Mouse (Mus musculus) spleen, postnatal 10 days (tissue): ENCODE results near the gene Carmil2.

Source experiments
- DNase-seq, 2 experiments: peaks; one replicate each; pipeline ENCODE4 v3.0.0; 2021 to 2022; ENCODE audit warnings: low spot score in 2 of 2

Gene Carmil2

DNA sequence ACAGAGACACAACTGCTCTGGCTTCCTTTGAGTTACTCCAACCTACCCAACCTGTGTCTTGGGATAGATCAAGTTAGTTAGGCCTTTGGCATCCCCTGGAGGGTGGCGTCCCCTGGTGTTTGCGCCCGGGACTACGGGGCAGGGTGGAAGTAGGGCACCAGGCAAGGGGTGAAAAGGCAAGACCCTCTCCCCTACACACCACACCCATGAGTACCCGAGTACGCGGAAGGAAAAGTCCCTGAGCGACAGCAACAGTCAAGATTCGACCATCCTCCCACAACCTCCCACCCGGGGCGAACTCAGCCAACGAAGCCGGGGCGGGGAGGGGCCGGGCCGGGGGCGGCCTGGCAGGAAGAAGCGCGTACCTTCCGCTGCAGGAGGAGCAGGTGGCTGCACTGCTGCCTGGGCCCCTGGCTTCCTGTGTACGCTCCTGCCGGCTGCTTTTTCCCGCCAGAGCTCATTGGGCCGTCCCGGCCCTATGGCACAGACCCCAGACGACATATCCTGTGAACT lies at the start of gene Carmil2:
Gene Carmil2, plus strand, starts transcription at position 479 of the 513 bp plus-strand sequence.
- peak; percentile 80 to 90 for DNase-seq

GRCm38 (mm10) chr8:105636963-105637510 lies 49.0 kb upstream of the Carmil2 start, which contains the start of gene Agrp:
Agrp (minus strand) TSS chr8:105637393.
- DNase-seq: peak; percentile 71 to 79

DNA sequence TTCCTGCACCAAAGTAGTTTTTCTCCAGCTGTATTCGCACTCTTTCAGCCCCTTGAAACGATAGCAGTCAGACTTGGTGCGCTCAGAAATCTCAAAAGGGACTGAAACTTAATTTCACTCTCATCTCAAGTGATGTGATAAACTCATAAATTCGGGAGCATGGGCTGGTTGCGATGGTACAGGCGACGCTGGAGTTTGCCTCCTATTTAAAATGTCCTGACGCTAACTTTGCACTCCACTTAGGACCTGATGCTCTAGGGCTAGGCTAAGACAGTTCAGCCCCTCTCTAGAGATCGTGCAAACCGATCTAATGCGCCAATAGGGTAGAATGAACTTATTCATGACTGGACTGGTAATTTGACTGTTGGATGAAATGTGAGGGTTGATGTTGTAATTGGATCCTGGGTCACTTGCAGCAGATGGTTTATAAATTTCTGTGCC lies 48.5 kb upstream of the Carmil2 start:
- peak in 1 of 2 experiments; percentile 42 for DNase-seq

DNA sequence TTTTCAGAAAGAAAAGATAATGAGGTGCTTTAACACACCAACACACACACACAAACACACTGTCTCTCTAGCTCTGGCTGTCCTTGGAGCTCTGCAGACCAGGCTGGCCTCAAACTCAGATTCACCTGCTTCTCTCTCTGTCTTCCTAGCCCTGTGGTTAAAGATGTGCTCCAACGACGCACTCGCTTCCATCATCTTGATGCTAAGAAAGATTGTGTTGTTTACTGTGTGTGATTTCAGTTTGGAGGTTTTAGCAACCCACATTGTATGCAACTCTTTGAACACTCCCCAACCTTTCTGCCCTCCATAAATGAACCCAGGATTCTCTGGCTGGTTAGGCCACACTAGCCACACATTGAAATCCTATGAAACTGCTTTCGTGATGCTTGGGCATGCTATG lies 47.6 kb upstream of the Carmil2 start:
- no peak for DNase-seq

- no peak for DNase-seq
These were observed 46.2 kb upstream of the Carmil2 start for GRCm38 (mm10) chr8:105639835-105640234.

- DNase-seq: no peak
These were observed 45.6 kb upstream of the Carmil2 start for GRCm38 (mm10) chr8:105640511-105640910.

- no peak for DNase-seq
These were observed 40.9 kb upstream of the Carmil2 start for GRCm38 (mm10) chr8:105645205-105645604.

GRCm38 (mm10) chr8:105648929-105649328 lies 37.1 kb upstream of the Carmil2 start:
- no peak for DNase-seq

GRCm38 (mm10) chr8:105657641-105658040 lies 28.4 kb upstream of the Carmil2 start:
- DNase-seq: no peak

DNA sequence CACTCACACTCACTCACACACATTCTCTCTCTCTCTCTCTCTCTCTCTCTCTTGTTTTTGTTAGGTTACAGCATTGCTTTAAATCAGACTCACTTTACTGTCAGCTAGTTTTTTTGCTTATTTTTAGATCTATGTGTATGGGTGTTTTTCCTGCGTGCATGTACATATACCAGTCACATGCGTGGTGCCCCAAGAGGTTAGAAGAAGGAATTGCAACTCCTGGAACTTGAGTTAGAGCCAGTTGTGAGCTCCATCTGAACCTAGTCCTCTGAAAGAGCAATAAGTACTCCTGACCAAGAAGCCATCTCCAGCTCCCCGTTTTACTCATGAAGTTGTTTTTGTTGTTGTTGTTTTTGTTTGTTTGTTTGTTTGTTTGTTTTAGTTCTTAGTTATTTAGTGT lies 24.9 kb upstream of the Carmil2 start:
- peak in 1 of 2 experiments; percentile 41 for DNase-seq

DNA sequence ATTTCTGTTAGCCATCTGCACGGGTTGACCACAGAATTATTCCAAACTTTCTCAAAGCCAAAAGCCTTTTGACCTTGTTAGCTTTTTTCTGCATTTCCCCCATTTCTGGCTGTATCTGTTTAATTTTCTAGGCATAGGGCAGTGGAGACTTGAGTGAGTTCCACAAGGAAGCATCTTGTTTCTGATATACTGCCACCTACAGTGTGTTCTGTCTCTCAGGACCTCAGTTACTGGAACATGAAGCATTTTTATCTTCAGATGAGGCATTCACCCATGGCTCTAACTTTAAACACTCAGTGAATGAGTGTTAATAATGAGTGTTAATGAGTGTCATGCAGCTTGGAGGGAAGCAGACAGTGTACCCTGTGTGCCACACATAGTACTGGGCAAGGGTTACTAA lies 8.2 kb upstream of the Carmil2 start:
- no peak for DNase-seq

GRCm38 (mm10) chr8:105685325-105685724 lies 749 bp upstream of the Carmil2 start:
- no peak for DNase-seq

DNA sequence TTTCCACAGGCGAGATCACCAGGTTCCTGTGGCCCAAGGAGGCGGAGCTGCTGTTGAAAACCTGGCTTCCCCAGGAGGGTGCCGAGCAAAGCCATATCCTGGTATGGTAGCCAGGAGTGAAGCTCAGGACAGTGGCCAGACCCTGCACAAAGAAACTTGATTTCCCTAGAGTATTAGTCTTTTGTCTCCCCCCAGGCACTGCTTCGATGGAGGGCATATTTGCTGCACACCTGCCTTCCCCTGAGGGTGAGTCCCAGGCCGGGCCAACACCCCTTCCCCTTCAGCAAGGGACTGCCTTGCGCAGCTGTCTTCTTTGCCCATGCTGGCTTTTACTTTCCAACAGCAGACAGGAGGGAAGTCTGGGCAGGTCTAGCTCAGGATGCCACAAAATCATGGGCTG lies 477 bp downstream of the Carmil2 start:
- DNase-seq: peak in 1 of 2 experiments; percentile 23

DNA sequence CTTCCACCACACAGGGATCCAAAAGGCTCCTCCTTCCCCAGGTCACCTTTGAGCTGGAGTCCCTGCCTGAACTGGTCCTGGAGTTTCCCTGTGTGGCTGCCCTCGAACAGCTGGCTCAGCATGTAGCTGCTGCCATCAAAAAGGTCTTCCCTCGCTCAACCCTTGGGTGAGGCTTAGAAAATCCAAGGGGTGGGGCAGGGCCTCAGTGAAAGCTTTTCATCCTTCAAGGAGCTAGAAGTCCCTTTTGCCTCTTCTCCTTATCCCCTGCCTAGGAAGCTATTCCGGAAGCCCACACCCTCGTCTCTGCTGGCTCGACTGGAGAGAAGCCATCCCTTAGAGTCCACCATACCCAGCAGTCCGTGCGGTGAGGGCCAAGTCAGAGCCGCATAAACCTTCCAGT lies 1.4 kb downstream of the Carmil2 start:
- peak in 1 of 2 experiments; percentile 5 for DNase-seq

DNA sequence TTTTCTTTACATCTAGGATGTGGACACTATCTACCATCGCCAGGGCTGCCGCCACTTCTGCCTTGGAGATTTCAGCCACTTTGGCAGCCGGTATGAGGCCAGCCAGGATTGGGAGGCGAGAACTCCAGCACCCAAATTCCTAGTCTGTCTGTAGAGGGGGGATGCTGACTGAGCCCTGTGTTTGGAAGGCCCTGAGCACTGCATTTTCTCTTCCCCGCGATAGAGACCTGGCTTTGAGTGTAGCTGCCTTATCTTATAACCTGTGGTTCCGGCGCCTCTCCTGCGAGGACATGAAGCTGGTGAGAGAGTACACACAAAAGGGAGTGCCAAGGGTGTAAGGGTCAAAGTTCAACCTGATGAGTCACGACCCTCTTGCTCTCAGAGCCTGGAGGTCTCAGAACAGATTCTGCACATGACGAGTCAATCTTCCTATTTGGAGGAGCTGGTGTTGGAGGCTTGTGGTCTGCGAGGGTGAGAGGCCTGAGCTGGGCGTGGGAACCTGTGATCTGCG lies 2.2 kb downstream of the Carmil2 start:
- no peak for DNase-seq

- peak in 1 of 2 experiments; percentile 7 for DNase-seq
These were observed 3.3 kb downstream of the Carmil2 start for GRCm38 (mm10) chr8:105689256-105689982.

GRCm38 (mm10) chr8:105689983-105690360 lies 3.9 kb downstream of the Carmil2 start:
- DNase-seq: no peak

GRCm38 (mm10) chr8:105690978-105691377 lies 4.9 kb downstream of the Carmil2 start:
- DNase-seq: no peak

GRCm38 (mm10) chr8:105692449-105693182 lies 6.5 kb downstream of the Carmil2 start:
- no peak for DNase-seq

GRCm38 (mm10) chr8:105693648-105694047 lies 7.6 kb downstream of the Carmil2 start:
- no peak for DNase-seq

DNA sequence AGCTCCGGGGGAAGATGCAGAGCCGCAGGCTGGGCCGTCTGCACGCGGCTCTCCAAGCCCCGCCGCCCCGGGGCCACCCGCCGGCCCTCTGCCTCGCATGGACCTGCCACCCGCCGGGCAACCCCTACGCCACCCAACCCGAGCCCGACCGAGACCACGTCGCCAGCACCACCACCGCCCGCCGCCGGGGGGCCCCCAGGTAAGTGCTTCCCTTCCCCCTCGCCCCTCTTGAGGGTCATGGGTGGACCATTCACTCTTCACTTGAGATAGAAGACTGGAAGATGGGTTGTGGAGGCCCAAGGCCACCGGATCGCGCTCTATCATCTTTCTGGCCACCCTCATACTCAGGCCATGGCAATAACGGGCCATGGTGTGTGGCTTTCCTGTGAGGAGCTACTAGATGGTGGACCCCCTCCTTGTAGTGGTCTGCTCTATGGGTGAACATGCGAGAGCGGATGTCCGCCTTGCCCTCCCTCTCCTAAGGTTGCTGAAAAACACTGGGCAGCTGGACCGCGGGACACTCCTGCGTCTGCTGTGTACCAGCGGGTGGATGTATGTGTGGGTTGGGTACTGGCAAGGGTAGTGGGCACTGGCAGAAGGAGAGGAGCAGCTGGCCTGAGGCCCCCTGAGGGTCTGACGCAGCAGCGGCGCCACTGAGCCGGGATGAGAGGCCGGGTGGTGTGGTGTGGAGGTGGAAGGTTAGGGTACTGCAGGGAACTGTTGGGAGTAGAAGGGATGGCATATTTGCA lies 8.2 kb downstream of the Carmil2 start:
- DNase-seq: no peak
